Mouse (Mus musculus): Measurements from ENCODE around the gene Cd44. TPM values are rescaled to one million over a fixed set of nuclear protein-coding genes. Genes with fewer than 3 reads are reported as not detected.

Cd44 gene
- total and polyA plus RNA-seq, 3 experiments, result 102 to 153 (median 112) TPM

DNA sequence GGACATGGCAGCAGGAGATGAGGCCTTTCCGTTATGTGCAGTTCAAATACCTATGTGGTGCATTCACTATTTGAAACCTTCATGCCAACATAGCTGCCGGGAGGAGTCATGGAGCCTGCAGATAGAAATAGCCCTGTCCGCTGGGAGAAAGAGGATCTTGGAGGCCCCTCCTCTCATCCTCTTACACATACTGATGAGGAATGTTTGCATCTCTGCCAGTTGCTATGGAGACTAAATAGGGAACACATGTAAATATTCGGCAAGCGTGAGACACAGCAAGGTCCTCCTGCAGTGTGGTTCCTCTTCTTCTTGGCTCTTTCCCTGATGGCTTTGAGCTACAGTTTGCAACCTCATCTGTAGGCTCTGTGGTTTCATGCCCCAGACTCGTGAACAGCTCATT lies 42.5 kb upstream of the Cd44 start:
- Histone ChIP-seq H3K27me3 (replicated peaks) (no peaks in the 10 kb centered on the region), H3K36me3 (replicated peaks in 1 of 2; ENCODE audit: control insufficient read depth in 1 of 2, insufficient read depth in 1 of 2, low read length in 1 of 2) (no peaks in the 10 kb centered on the region), H3K4me2 (ENCODE audit: insufficient read depth, low read depth, poor library complexity, severe bottlenecking) (peak overlapping the region; percentile 26), H3K27ac (ENCODE audit: insufficient read depth, low read depth) (peak overlapping the region; percentile 76), H3K9ac (ENCODE audit: insufficient read depth, low read depth) (peak overlapping the region; percentile 56; the same call in 1 of the 2 replicates), H3K4me1 (ENCODE audit: control insufficient read depth in 1 of 2, insufficient read depth in 2 of 2) (peaks cover 21 to 89% of the 10 kb centered on the region in 2 experiments), H3K9me3 (replicated peaks; ENCODE audit: low read length) (no peaks in the 10 kb centered on the region), H3K4me3 (replicated peaks in 1 of 3; ENCODE audit: low read depth in 2 of 3, low read length in 2 of 3, poor library complexity in 1 of 3) (peak overlapping the region in 1 of 3 experiments; percentile 75), H3K79me2 (replicated peaks; ENCODE audit: control insufficient read depth, extremely low read depth, insufficient read depth, poor library complexity, severe bottlenecking) (no peaks in the 10 kb centered on the region; the same call in 1 of the 2 replicates)
- DNase-seq (ENCODE audit: extremely low read depth), result peak; percentile 82
- TF ChIP-seq JUND (conservative IDR thresholded peaks at IDR 0.05; ENCODE audit: low read depth, low read length) (0 out of 2 replicates have a peak, but pooled peaks have one; percentile 8), HCFC1 (IDR thresholded peaks at IDR 0.05; ENCODE audit: low read depth, low read length) (no peak; the same call in 1 of the 2 replicates), MEF2A (IDR thresholded peaks at IDR 0.05; ENCODE audit: borderline replicate concordance, low read depth, low read length) (0 out of 2 replicates have a peak, but pooled peaks have one; percentile 22), MXI1 (IDR thresholded peaks at IDR 0.05; ENCODE audit: low read depth, low read length) (peak; percentile 77; the same call in 1 of the 2 replicates), JUN (IDR thresholded peaks at IDR 0.05; ENCODE audit: insufficient read depth, low read depth, low read length) (no peak), IRF4 (IDR thresholded peaks at IDR 0.05; ENCODE audit: low read depth, low read length) (no peak; the same call in 1 of the 2 replicates), TBP (conservative IDR thresholded peaks at IDR 0.05; ENCODE audit: low read depth, low read length) (peak; percentile 50; the same call in 1 of the 2 replicates), ETS1 (conservative IDR thresholded peaks at IDR 0.05; ENCODE audit: low read depth, low read length) (peak; percentile 66), PAX5 (IDR thresholded peaks at IDR 0.05; ENCODE audit: low read length) (no peak), ELF1 (IDR thresholded peaks at IDR 0.05; ENCODE audit: low read depth, low read length) (0 out of 2 replicates have a peak, but pooled peaks have one; percentile 12), SIN3A (IDR thresholded peaks at IDR 0.05; ENCODE audit: low read length) (peak; percentile 63), MAZ (IDR thresholded peaks at IDR 0.05; ENCODE audit: low read depth, low read length) (no peak), MAX (IDR thresholded peaks at IDR 0.05; ENCODE audit: low read length) (peak; percentile 63), CHD2 (IDR thresholded peaks at IDR 0.05; ENCODE audit: low read length) (peak; percentile 19; the same call in 1 of the 2 replicates), ZKSCAN1 (IDR thresholded peaks at IDR 0.05; ENCODE audit: borderline replicate concordance, low read depth, low read length) (no peak), ZNF384 (IDR thresholded peaks at IDR 0.05; ENCODE audit: low read depth, low read length) (no peak), CTCF (conservative IDR thresholded peaks at IDR 0.05 in 1 of 2, IDR thresholded peaks at IDR 0.05 in 1 of 2; ENCODE audit: low read depth in 2 of 2, low read length in 2 of 2) (no peak), TCF12 (IDR thresholded peaks at IDR 0.05; ENCODE audit: low read depth, low read length) (peak; percentile 65), BHLHE40 (IDR thresholded peaks at IDR 0.05; ENCODE audit: low read depth, low read length) (peak; percentile 79), NELFE (IDR thresholded peaks at IDR 0.05; ENCODE audit: low read depth, low read length) (0 out of 2 replicates have a peak, but pooled peaks have one; percentile 23), EP300 (IDR thresholded peaks at IDR 0.05; ENCODE audit: low read length) (peak; percentile 56; the same call in 1 of the 2 replicates)
- dilution Hi-C loops (cut with MboI; ENCODE audit: extremely low pct_ligation_motif_present, extremely low pct_unique_long_range_greater_than_20kb, low sequenced_read_pairs), result no loop called here
- in situ Hi-C loops (cut with MboI; ENCODE audit: low pct_ligation_motif_present, low pct_unique_long_range_greater_than_20kb, low sequenced_read_pairs), result no loop called here

DNA sequence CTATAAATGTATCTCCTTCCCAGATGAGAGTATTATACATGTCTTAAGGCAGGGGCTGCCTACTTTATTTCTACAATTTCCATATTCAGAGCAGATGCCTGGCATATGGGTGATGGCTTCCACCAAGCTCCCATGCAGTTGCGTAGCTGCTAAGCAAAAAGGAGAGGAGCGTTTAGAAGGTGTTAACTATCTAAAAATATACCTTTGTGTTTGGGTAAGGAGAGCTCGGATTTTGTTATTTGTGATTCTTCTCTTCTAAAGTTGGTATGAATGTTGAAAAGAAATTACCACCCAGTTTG lies 41.3 kb upstream of the Cd44 start:
- no peak for TF ChIP-seq MEF2A (IDR thresholded peaks at IDR 0.05; ENCODE audit: borderline replicate concordance, low read depth, low read length)
- TF ChIP-seq CHD1 (IDR thresholded peaks at IDR 0.05; ENCODE audit: low read depth, low read length), result 0 out of 2 replicates have a peak, but pooled peaks have one; percentile 66
- in situ Hi-C loops (cut with MboI; ENCODE audit: low pct_ligation_motif_present, low pct_unique_long_range_greater_than_20kb, low sequenced_read_pairs), result no loop called here
- Histone ChIP-seq H3K9ac (ENCODE audit: insufficient read depth, low read depth) (peak overlapping the region; percentile 56), H3K27me3 (replicated peaks) (no peaks in the 10 kb centered on the region), H3K27ac (ENCODE audit: insufficient read depth, low read depth) (peak overlapping the region; percentile 71), H3K4me2 (ENCODE audit: insufficient read depth, low read depth, poor library complexity, severe bottlenecking) (peak overlapping the region; percentile 65; the same call in 1 of the 2 replicates), H3K4me1 (ENCODE audit: control insufficient read depth in 1 of 2, insufficient read depth in 2 of 2) (peaks cover 16 to 77% of the 10 kb centered on the region in 2 experiments), H3K36me3 (replicated peaks in 1 of 2; ENCODE audit: control insufficient read depth in 1 of 2, insufficient read depth in 1 of 2, low read length in 1 of 2) (no peaks in the 10 kb centered on the region), H3K79me2 (replicated peaks; ENCODE audit: control insufficient read depth, extremely low read depth, insufficient read depth, poor library complexity, severe bottlenecking) (no peaks in the 10 kb centered on the region; the same call in 1 of the 2 replicates), H3K9me3 (replicated peaks; ENCODE audit: low read length) (no peaks in the 10 kb centered on the region), H3K4me3 (replicated peaks in 1 of 3; ENCODE audit: low read depth in 2 of 3, low read length in 2 of 3, poor library complexity in 1 of 3) (peak overlapping the region in 2 of 3 experiments; percentile 13 to 75)
- dilution Hi-C loops (cut with MboI; ENCODE audit: extremely low pct_ligation_motif_present, extremely low pct_unique_long_range_greater_than_20kb, low sequenced_read_pairs), result no loop called here
- no peak for DNase-seq (ENCODE audit: extremely low read depth)

Measured in CH12.LX (cell line).